Mouse (Mus musculus): ENCODE measurements around the gene Tlr4.

Gene Tlr4

DNA sequence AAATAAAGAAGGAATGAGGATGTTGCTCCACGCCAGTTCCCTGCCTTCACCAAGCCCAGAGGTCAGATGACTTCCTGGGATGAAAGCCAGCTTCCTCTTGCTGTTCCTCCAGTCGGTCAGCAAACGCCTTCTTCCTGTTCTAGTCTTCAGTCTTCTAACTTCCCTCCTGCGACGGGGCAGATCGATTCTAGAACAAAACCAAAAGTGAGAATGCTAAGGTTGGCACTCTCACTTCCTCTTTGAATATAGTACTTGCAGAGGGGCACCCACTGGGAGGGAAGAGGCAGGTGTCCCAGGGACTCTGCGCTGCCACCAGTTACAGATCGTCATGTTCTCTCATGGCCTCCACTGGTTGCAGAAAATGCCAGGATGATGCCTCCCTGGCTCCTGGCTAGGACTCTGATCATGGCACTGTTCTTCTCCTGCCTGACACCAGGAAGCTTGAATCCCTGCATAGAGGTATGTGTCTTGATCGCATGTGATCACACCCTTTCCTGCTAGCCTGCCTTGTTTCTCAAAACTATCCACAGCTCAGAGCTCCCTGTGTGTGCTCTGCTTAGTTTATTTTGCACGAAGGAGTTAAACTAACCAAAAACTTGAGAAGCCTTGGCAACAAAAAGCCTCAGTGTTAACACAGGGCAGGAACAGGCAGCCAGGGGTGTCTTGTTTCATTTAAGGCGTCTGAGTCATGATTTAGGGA lies at the start of gene Tlr4:
Gene Tlr4 (plus strand): TSS at position 122 of the 700 bp plus-strand sequence.
- DNase-seq (ENCODE audit: low spot score in 2 of 2), result no peak

DNA sequence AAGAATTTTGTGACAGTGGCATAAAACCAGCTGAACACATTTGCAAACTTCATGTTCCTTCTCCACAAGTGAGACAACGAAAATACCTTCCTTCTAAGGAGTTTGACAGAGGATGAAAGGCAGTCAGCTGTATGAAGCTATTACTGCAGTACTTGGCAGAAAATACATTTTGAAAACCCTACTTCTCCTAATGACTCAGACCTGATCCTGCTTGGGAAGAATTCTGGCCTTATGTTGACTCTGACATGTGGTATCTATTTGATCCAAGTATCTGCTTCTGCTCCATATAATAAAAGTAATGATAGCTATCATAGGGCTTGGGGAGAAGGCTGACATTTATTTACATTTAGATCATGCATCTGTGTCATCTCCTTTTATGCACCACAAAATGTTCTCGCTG lies 33.1 kb upstream of the Tlr4 start:
- DNase-seq (ENCODE audit: low spot score in 2 of 2), result no peak

DNA sequence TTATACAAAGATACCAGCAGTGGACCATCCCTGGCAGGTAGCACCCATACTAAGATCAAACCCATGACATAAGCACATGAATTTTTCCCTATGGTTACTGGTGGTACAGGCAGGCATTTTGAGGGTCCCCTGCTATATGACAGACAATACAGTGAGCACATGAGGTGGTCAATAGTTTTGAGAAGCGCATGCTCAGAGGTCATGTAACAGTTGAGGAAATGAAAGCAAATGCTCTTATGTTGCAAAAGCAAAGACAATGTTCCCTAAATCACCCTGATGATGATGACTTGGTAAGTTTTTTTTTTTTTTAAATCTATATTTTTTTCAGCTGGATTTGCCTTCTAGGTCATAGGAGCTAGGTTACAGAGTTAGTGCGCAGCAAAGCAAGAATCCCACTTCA lies 30.7 kb upstream of the Tlr4 start:
- DNase-seq (ENCODE audit: low spot score in 2 of 2), result no peak

DNA sequence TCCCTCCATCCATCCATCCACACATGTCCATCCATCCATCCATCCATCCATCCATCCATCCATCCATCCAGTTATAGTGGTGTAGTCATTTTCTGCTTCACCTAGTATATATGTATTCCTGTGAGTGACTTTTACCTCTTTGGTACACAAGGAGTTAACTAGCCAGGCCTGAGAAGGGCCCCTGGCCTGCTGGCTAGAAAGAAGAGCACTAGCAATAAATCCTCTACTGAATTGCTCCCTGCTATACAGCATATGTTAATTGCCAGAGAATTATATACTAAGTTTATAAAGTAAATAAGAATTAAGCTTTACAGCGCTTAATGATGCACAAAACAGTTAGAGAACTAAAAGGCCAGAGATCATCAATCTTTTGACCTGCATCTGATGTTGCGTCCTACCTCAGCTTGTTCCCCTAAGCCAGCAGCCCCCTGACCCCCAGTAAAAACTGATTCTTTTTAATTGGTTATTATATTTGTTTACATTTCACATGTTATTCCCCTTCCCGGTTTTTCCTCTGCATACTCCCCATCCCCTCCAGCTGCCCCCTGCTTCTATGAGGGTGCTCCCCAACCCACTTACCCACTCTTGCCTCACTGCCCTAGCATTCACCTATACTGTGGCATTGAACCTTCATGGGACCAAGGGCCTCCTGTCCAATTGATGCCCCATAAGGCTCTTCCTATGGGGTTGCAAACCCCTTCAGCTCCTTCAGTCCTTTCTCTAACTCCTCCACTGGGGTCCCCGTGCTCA lies 22.7 kb upstream of the Tlr4 start:
- no peak for DNase-seq (ENCODE audit: low spot score in 2 of 2)

DNA sequence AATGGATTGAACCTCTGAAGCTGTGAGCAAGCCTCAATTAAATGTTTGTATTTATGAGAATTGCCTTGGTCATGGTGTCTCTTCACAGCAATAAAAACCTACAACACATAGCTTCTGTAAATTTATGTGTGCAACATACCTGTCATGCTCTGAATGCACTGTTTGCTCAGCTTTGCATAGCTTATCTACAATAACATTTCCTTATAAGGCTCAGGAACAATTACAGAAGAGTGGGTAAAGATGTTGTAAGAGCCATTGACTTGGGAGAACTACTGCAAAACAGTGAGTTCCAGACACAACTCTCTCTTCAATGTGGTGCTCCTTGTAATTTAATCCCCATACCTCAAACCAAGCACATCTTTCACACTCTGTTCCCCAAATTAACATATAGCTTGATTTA lies 21.6 kb upstream of the Tlr4 start:
- no peak for DNase-seq (ENCODE audit: low spot score in 2 of 2)

DNA sequence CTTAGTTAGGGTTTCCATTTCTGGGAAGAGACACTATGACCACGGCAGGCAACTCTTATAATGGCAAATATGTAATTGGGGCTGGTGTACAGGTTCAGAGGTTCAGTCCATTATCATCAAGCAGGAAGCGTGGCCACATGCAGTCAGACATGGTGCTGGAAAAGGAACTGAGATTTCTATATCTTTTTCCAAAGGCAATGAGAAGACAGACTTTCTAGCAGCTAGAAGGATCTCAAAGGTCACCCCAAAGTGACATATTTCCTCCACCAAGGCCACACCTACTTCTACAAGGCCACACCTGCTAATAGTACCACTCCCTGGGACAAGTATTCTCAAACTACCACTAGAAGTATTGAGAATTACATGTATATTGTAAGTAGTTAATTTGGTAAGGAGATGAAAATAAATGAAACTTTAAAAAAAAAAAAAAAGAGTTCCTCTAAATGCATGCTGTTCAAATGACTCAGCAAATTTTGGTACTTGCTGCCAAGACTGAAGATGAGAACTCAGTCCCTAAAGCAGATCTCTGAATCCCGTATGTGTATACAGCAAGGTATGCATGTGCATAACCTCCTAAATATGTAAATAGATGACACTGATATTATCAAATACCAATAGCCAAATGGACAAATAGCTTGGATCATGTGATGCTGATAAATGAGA lies 10.9 kb upstream of the Tlr4 start:
- no peak for DNase-seq (ENCODE audit: low spot score in 2 of 2)

DNA sequence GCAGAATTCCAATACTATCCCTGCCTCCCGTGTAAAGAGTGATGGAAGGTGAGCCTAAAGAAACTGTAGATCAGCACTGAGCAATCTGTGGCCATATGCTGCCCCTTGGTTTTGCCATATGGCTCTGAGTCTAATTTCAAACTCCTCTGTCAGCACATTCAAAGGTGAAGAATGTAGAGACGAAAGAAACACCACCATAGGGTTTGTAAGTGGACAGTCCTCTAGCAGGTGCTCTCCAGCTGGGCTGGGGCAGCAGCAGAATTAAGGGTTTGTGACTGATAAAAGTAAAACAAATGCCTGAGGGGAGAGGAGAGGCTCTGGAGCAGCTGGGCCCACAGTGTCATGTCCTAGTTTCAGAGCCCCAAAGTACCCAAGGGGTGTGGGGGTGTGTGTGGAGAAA lies 6.2 kb upstream of the Tlr4 start:
- DNase-seq (ENCODE audit: low spot score in 2 of 2), result no peak

DNA sequence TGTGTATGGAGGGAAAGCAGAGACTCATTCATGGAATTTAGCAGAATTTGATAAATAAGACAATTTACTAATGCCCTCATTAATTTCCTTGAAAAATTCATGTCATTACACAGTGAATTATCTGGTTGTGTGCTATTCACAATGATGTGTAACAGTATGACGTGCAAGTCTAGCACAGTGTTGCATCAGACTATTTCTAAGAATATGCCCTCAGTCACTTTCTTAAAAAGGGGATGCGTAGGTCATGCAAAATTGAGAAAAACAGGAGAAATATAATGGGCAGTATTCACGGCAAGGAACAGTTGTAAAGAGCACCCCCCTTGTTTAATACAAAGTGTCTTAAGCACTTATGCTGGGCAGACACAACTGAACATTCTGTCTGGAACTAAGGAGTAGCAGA lies 5.6 kb upstream of the Tlr4 start:
- no peak for DNase-seq (ENCODE audit: low spot score in 2 of 2)

DNA sequence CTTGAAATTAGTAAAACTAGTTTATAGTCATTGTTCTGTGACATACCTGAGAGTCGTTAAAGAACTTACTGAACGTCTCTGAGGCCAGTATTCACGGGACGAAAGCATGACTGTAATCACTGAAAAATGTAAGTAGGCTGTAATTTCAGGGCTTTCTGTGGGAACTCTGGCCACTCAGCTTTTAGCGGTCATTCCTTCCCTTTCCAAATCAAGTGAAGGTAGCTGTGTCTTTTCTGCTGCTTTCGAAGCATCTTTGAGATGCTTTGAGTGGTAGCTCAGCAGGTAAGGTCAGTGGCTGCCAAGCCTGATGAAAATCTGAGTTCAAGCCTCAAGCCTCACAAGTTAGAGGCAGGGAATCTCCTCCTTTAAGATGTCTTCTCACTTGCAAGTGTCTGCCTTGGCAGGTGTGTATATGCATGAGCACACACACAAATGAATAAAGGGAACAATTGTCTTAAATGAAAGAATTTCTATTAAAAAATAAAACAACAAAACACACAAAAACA lies 832 bp downstream of the Tlr4 start:
- no peak for DNase-seq (ENCODE audit: low spot score in 2 of 2)

DNA sequence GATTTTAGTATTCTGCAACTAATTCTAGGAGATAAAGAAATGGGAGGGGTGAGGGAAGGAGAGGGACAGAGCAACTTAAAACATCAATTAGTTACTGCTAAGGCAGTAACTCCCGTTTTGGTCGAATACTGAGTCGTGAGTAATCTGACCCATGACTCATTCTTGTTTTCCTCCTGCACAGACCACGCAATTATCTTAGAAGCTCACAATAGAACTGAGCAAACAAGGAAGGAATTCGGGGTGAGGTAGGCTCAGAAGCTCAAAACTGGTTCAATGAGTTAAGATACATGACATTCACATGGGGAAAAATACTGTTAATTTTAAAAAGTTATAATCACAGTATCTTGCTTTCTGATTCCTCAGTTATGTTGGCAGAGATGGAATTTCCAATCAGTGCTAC lies 1.3 kb downstream of the Tlr4 start:
- DNase-seq (ENCODE audit: low spot score in 2 of 2), result no peak

DNA sequence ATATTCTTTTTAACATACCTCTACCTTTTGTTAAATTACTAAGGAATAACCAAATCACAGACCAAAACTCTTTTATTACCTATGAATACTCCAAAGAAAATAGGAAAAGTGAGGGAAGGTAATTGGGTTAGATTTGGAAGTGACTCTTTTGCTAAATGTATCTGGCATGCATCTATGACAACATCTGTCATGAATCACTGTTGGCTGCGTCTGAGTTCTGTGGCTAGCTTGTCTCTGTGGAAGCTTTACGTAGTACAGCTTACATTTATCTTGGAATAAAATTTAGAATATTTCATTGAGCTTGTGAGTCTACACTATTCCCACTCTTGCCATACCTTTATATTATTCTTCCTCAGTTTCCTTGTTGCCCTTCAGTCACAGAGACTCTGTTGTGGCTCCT lies 10.7 kb downstream of the Tlr4 start:
- DNase-seq (ENCODE audit: low spot score in 2 of 2), result no peak

DNA sequence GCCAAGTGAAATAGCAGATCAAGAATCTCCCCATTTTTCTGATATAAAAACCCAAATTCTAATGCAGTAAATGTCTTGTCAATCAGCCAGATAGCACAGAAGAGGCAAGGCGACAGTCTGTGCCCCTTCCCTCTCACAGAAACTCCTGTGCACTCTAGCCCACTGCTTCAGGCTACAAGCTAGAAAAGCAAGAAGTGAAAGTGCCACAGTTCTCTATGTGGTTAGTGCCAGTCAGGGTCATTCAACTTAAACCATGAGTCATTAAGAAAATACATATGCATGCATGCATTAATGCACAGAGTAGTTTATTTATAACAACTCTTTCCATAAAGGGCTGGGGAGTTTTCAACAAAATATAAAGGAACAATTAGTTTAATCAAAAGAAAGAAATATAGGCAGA lies 15.9 kb downstream of the Tlr4 start:
- no peak for DNase-seq (ENCODE audit: low spot score in 2 of 2)

DNA sequence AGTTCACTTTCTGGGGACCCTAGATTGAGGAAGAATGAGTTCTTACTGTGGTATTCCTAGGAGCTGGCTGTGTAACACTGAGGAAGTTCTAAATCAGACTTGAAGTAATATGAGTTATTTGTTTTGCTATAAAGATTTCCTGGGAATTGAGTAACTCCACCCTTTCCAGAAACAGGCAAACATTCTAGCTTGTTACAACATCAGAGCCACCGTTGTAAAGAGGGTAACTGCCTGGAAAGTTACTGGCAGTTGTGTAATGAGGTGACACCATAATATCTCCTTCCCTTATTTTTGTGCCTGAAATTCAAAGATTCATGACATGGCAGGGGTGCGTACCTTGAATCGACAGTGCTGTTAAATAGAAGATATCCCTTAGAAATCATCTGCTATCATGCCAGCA lies 24.6 kb downstream of the Tlr4 start:
- no peak for DNase-seq (ENCODE audit: low spot score in 2 of 2)

DNA sequence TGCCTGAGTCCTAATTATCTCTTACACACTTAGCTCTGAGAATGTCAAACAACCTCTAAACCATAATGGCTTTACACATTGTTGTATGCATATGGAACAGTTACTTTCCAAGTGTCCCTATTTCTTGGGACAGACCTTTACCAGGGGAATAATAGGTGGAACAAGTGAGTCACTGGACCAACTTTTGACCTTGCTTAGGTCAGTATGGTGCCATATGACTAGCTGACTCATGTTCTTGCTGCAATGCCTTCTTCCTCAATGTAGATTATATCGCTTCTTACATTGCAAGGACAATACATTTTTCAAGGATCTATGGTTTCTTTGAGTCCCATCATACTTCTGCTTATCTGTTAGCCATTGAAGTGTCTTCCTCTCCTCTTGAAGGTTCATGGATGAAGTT lies 29.6 kb downstream of the Tlr4 start:
- DNase-seq (ENCODE audit: low spot score in 2 of 2), result no peak

DNA sequence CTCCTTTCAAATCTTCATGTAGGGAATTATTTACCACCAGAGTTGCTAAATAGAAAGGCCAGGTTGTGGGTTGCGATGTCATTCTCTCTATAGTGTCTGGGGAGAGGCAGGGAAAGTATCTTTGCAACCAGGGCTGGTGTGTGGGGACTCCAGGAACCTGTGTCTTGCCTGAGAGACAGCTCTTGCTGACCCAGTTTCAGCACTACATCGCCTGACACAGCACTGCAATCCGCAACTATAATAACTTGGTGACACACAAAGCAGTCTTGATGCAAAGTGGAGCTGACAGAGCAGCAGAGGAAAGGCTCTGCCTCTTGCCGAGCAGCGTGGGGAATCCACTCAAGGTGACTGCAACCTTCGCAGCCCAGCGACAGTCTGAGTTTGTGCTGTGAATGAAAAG lies 42.5 kb downstream of the Tlr4 start:
- no peak for DNase-seq (ENCODE audit: low spot score in 2 of 2)

DNA sequence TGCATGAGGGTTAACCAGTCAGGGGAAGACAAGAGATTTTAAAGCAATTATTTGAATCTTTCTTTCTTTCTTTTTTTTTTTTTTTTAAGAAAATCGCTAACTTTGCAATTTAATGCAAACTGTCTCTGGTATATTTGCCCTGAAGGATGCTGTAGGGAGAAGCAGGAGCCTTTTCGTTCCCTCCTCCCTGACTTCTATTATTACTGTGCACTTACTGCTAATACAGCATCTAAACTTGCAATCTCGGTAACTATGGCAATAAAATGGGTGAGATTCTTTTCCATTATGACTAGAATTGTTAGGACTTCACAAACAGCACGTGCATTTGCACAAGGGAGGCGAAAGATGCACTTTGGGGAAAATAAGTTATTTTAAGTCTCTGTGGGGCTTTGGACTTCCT lies 44.6 kb downstream of the Tlr4 start:
- no peak for DNase-seq (ENCODE audit: low spot score in 2 of 2)

DNA sequence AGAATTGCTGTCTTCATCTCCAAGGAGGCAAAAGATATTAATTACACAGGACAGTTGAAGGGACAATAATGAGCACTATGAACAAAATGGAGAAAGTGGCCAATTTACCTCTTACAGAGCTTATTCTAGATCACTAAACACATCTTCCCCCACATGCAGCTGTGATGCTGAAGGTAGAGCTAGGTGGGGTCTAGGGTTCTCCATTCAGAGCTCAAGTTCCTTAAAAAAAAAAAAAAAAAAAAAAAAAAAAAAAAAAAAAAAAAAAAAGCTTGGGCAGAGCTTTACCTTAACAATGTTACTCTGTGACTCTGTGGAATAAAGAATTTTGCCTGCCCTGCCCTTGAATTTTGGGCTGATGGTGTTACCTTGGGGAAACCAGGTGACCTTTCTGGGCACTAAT lies 46.0 kb downstream of the Tlr4 start:
- DNase-seq (ENCODE audit: low spot score in 2 of 2), result no peak

DNA sequence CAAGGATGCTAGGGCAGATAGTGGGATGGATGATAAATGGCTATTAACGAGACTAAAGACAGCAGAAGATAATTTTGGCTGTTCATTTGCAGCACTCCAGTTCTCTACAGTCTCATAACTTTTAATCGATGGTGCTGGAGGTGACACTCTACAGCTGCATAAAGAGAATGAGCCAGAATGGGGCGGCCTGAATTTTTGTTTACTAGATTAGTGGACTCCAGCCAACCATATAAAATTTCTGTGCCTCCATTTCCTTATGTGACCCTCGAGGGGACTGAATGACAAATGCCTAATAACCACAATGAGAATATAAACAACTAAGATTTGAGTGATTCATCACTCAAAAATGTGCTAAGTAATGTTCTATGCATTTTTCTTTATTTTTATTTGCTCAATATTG lies 48.4 kb downstream of the Tlr4 start:
- DNase-seq (ENCODE audit: low spot score in 2 of 2), result no peak

DNA sequence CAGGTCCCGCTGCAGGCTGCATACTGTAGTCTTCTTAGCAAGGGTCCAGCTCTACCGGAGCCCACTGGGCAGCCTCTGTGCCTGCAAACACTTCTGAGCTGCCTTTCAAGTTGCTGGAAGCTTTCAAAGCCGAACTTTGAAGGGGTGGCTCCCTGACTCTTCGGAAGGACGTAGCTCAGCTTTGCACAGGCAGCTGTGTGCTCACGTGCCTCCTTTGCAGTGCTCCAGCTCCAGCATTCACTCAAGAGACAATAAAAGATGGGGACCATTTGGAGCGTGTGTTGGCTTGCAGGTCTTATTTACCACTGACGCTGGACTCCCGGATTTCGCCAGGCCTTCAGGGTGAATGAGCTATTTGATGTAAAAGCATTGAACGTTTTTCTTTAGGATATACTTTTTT lies 50.2 kb downstream of the Tlr4 start:
- DNase-seq (ENCODE audit: low spot score in 2 of 2), result no peak

DNA sequence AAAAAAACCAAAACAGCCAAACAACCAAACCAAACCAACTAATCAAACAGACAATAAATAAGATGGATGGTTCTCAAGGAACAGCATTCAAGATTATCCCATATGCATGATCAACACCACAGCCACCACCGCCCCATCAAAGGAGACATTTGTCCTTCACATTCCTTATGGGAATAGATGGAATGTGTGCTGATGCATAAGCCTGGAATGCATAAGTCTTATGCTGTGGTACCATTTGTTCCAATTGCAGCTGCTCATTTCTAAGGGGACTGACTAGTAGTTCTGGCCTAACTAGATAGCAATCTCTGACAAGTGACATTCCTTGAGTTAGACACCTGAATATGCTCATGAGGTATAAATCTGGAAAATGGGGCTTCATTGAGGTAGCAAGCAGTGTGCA lies 54.1 kb downstream of the Tlr4 start:
- DNase-seq (ENCODE audit: low spot score in 2 of 2), result no peak

DNA sequence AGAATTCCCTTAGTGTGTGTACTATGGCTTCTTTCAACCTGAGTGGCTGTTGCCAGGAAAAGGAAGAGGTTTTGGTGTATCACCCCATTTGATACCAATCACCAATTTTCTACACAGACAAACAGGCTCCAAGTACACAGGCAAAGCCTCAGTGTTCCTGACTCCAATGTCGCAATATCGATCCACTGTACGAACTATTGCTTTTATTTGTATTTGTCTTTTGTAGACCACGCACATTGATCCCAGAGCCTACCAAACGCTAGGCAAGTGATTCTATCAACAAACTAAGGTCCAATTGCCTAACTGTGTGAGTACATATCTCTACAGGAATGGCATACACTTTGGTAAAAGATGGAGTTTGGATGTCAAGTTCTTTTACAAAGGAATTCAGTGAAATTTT lies 55.9 kb downstream of the Tlr4 start:
- no peak for DNase-seq (ENCODE audit: low spot score in 2 of 2)

DNA sequence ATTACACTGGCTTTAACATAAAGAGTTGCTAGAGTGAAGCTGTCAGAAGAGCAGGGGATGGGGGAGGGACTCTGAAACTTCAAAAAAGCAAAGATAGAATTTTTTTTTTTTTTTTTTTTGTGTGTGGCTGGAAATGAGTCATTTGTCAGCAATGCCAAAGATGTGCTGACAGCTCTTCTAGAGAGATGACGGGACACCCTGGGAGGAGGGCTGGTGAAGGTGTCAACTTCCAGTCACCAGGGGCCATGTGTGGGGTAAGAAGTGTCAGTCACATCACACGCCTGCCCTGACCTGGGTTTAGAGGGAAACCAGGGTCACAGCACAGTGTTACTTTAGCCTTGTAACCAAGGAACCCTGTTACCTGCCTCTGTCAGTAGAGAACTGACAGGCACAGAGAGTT lies 67.2 kb downstream of the Tlr4 start:
- no peak for DNase-seq (ENCODE audit: low spot score in 2 of 2)

DNA sequence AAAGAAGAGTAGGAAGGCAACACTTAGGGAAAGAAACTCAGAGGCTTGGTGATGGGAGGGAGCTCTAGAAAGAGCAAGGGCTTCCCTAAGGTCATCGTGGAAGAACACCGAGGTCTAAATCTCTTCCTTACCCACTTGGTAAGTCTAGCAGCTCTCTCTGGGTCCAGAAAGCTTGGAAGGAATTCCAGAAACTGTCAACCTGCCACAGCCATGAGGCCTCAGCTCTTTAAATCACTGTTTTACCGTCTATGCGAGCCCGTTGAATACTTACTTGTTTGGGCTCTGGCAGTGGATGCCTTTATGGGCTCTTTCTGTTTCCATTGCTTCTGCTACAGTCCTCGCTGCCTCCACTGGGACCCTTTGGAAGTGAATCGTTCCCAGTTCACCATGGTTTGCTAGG lies 67.6 kb downstream of the Tlr4 start:
- no peak for DNase-seq (ENCODE audit: low spot score in 2 of 2)
